Mouse (Mus musculus) heart, postnatal 10 days (tissue): ENCODE data around the gene Eepd1. TPM values are rescaled to one million over a fixed set of nuclear protein-coding genes. Genes with fewer than 3 reads are reported as not detected.
A peak's percentile ranks its signal among the peaks of the same experiment; 100 is the strongest.
"Not testable (repeated sequence)": the region's sequence is repeated elsewhere in the genome, so short reads cannot be mapped to it uniquely, and the experiment has no call there.

Source experiments
- DNase-seq, 2 experiments: peaks; one replicate each; pipeline ENCODE4 v3.0.0; 2021
- intact Hi-C: fragments of 180-260 bp; cut with DNase I; formaldehyde crosslinking; loops from one replicate; pipeline ENCODE4 v1.15.1; 2025
- total RNA-seq, 2 experiments: library from RNA; stranded (reverse); gene quantifications; 2 replicates each; pipeline ENCODE4 v1.2.3; 2021

Gene Eepd1
- total RNA-seq, result 10 to 100 TPM; 21.3 to 27.3 TPM

GRCm38 (mm10) chr9:25481344-25482095 is at the start of gene Eepd1:
TSS of gene Eepd1 (plus strand) at chr9:25481547.
- DNase-seq, result peak; percentile 97
- intact Hi-C loops, result loop anchor here (2.0 to 5.0 kb wide), 3 partner anchors 91 to 329 kb away; partner anchors contain the start of gene Herpud2

DNA sequence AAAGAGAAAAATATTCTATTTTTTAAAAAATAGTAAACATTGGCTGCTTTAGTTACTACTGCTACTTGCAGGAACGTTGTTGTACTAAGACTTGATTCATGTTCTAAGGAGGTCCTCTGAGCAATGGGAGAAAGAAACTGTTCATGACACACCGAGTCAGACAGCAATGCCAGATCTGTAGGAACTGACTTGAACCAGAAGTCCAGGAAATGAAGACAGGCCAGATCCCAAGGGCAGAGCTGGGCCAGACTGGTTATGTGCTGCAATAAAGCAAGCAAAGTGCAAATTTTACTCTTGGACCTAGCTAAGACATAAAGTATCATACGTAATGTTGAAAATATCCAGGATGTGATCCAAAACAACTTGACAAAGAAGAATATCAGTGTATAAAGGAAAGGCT is 42.5 kb upstream of the Eepd1 start:
- DNase-seq, result peak; percentile 18 to 24
- intact Hi-C loops, result no loop called here

DNA sequence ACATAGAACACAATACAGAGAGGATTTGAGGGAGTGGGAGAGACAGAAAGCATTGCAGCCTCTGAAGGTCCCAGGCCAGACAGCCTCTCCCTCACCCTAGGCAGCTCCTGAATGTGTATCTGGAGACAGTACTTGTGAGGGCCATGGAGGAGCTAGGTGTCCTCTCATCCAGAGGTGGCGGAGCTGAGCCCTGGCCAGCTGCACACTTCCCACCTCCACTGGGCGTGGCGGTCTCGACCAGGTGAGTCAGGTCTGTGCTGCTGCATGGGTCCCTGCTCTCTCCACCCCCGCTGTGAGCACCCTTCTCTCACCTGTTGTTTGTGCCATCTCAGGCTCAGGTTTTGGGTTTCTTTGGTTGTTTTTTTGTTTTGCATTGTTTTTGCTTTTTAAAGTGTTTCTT is 41.3 kb upstream of the Eepd1 start:
- intact Hi-C loops, DNase-seq: not testable (repeated sequence)

DNA sequence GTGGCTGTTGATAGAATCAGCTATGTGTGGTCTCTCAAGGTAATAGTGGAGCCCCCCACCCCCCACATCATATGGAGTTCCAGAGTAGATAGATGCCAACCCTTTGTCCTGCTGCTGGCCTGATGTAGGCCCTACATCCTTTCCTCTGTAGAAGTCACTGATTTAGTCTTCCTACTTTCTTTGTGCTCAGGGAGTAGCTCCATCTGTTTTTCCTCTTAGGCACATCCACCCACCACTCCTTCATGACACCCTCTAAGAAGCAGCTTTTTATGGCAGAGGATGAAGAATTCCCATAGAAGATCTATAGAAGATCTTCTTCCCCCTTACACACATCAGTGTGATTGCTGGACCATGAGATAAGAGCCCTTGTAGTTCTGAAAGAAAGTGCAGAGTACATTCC is 39.3 kb upstream of the Eepd1 start:
- intact Hi-C loops, result no loop called here
- no peak for DNase-seq

GRCm38 (mm10) chr9:25443029-25443428 is 38.3 kb upstream of the Eepd1 start:
- intact Hi-C loops, result no loop called here
- DNase-seq, result peak in 1 of 2 experiments; percentile 4

DNA sequence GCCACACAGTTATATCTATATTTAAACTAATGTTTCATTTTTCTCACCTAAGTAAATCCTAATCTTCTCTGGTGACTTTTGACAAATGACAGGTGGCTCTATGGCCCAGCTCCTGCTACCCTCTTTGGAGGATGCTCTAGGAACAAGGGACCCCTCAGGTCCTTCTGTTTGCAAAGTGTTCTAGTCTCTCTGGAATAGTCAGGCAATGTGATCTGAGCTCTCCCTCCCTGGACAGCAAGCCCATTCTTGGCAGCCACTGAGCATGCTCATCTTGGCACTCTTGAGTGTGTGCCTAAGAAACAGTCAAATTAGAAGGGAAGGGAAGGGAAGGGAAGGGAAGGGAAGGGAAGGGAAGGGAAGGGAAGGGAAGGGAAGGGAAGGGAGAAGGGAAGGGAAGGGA is 37.8 kb upstream of the Eepd1 start:
- no peak for DNase-seq
- intact Hi-C loops, result no loop called here

DNA sequence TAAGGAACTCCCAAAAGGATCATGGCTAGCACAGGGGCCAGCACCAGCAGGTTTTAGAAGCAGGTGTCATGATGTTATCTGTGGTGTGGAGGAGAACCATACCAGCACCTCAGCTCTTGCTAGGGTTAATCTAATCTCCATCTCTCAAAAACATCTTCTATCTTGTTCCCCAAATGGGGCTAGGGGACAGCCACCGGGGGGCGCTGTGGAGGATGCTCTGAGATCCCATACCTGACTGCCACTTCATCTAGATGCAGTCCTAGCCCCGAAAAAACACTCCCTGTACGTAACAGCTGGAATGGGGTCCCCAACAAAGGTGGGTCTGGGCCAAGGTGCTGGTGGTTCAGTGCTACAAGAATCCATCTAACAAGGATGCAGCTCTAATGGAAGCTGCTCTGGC is 31.0 kb upstream of the Eepd1 start:
- DNase-seq, result no peak
- intact Hi-C loops, result loop anchor here (10.0 kb wide), 1 partner anchor 116 kb away; no protein-coding TSS in a partner anchor

- DNase-seq, result no peak
- intact Hi-C loops, result loop anchor here (10.0 kb wide), 1 partner anchor 120 kb away; no protein-coding TSS in a partner anchor
Observed at GRCm38 (mm10) chr9:25455027-25455426, 26.3 kb upstream of the Eepd1 start.

GRCm38 (mm10) chr9:25460835-25461555 is 20.4 kb upstream of the Eepd1 start:
- DNase-seq, result no peak
- intact Hi-C loops, result no loop called here

DNA sequence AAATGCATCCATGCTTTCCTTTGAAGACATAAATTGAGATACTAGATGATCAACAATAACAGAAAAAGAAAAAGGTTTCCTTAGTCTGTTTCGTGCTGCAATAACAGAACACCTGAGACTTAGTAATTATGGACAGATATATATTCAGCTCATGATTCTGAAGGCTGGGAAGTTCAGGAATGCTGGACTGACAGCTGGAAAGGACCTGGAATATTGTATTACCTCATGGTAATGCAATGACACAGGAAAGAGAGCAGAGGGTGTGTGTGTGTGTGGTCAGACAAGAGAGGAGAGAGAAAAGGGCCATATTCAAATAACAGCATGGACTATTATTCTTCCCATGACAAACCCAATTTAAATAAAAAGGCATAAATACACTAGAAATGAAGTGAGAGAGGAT is 17.0 kb upstream of the Eepd1 start:
- DNase-seq, result no peak
- intact Hi-C loops, result no loop called here

DNA sequence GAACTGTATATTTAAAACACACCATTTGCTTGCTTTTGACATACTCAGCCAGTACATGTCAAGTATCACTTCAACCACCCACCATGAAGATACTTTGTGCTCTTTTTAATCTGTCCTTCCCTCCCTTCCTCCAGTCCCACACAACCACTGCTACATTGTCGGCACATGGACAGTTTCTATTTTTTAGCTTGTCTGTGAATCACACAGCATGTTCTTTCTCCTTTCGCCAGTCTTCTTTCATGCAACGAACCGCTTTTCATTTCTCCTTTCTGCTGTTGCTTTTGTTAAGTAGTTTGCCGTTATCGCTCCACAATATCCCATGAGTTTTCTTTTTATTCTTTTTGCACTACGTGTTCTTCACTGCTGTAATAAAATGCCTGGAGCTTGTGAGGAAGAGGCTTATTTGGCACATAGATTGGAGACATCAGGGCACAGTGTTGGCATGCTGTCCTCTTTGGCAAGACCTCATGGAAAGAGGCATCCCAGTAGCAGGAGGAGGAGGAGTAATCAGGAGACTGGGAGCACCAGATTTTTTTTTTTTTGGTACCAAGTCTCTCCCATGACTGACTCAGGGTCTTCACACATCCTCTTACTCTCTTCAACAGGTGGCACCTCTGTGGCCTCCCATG is 1.8 kb upstream of the Eepd1 start:
- no peak for DNase-seq
- intact Hi-C loops, result loop anchor here (5.0 kb wide), 2 partner anchors 93 to 327 kb away; partner anchors contain the start of gene Herpud2

GRCm38 (mm10) chr9:25480676-25481075 is 671 bp upstream of the Eepd1 start:
- intact Hi-C loops, result loop anchor here (5.0 kb wide), 2 partner anchors 92 to 328 kb away; partner anchors contain the start of gene Herpud2
- DNase-seq, result no peak

GRCm38 (mm10) chr9:25482322-25482998 is 1.1 kb downstream of the Eepd1 start:
- DNase-seq, result peak in 1 of 2 experiments; percentile 51
- intact Hi-C loops, result loop anchor here (2.0 to 5.0 kb wide), 3 partner anchors 90 to 330 kb away; partner anchors contain the start of gene Herpud2

- no peak for DNase-seq
- intact Hi-C loops, result loop anchor here (2.0 to 5.0 kb wide), 3 partner anchors 89 to 331 kb away; partner anchors contain the start of gene Herpud2
Observed at GRCm38 (mm10) chr9:25482999-25483347, 1.6 kb downstream of the Eepd1 start.

GRCm38 (mm10) chr9:25483931-25484618 is 2.7 kb downstream of the Eepd1 start:
- intact Hi-C loops, result loop anchor here (2.0 to 5.0 kb wide), 5 partner anchors 73 to 332 kb away; partner anchors contain the start of gene Herpud2
- no peak for DNase-seq

- DNase-seq, result no peak
- intact Hi-C loops, result loop anchor here (2.0 to 5.0 kb wide), 4 partner anchors 72 to 332 kb away; partner anchors contain the start of gene Herpud2
Observed at GRCm38 (mm10) chr9:25484619-25484986, 3.3 kb downstream of the Eepd1 start.

GRCm38 (mm10) chr9:25485006-25485405 is 3.7 kb downstream of the Eepd1 start:
- no peak for DNase-seq
- intact Hi-C loops, result loop anchor here (2.0 kb wide), 2 partner anchors 72 to 108 kb away; no protein-coding TSS in a partner anchor

DNA sequence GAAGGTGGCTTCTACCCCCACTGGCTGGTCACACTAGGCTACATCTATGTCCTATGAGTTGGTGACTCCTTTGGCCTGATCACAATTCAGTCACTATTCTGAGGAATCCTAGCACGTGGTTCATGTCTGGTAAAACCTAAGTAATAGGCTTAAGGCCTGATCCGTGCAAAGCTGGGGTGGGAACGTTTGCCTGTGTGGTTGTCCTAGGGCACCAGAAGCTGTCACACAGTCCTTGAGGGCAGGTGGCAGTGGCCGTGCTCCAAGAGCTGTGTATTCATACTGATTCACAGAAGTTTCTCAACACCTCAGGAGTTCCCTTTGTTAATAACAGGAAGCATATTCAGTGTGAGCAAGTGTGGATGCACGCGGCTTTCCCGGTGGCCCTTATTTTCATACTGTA is 4.1 kb downstream of the Eepd1 start:
- DNase-seq, result no peak
- intact Hi-C loops, result loop anchor here (2.0 kb wide), 2 partner anchors 71 to 107 kb away; no protein-coding TSS in a partner anchor

GRCm38 (mm10) chr9:25486246-25486807 is 5.0 kb downstream of the Eepd1 start:
- no peak for DNase-seq
- intact Hi-C loops, result no loop called here
